Mouse (Mus musculus) brain, embryonic 14.5 days (tissue): ENCODE measurements around the gene Evx2.

Experiments
- CTCF ChIP-seq: fragments of 200-500 bp; IDR thresholded peaks from 2 replicates; pipeline ENCODE4 v1.5.1; 2012; ENCODE audit warnings: inconsistent platforms, mild to moderate bottlenecking, moderate library complexity, borderline replicate concordance; ENCODE audit not compliant: insufficient read depth, insufficient read length; ENCODE audit errors: extremely low read depth
- POLR2A ChIP-seq: fragments of 200-500 bp; IDR thresholded peaks from 2 replicates; pipeline ENCODE4 v1.6.1; 2012; ENCODE audit warnings: mild to moderate bottlenecking, inconsistent platforms, borderline replicate concordance; ENCODE audit not compliant: poor library complexity, insufficient read depth, insufficient read length, severe bottlenecking; ENCODE audit errors: extremely low read depth

DNA sequence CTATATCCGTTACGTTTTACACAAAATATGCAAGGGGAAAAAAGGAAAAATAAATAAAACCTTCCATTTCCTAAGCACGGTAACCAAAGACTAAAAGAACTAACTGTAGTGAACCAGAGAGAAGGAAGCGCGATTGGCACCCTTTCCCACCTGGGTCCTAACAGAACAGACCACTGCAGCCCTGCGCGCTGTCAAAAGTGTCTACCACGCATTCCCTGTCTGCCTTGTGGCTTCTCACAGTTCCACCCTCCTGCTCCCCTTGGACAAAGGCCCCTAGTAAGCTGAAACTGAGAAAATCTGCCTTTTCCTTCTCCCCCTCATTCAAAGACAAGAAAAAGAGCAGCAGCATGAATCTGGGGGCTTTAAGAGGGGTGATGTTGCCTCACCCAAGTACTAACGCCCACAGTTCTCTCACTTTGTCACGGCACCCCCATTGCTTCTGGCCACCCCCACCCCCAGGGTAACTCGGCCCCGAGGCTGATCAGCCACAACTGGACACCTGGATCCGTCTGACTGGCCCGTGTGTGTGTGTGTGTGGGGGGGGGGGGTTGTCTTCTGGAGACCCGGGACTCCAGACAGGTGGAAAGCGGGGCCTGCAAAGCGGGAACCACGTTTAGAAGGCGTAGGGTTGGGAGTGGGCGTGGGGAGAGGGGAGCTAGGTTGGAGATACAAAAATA, 4.5 kb downstream of the Evx2 start:
- TF ChIP-seq POLR2A (no peak), CTCF (no peak)
